Mouse (Mus musculus) mouse trophoblast stem cell (cell line): ENCODE measurements around the gene Afg1l.

Experiments used
- in situ Hi-C, 2 experiments: fragments of 300-500 bp; cut with MseI, MboI; formaldehyde crosslinking; loops; 2 replicates in 1 of 2; 3 replicates in 1 of 2; pipeline ENCODE4 v1.15.1; 2025

The Afg1l gene

GRCm38 (mm10) chr10:42297954-42298353, 180.4 kb downstream of the Afg1l start:
- in situ Hi-C loops = loop anchor here (5.0 to 10.0 kb wide), 2 partner anchors 316 to 463 kb away; no protein-coding TSS in a partner anchor

DNA sequence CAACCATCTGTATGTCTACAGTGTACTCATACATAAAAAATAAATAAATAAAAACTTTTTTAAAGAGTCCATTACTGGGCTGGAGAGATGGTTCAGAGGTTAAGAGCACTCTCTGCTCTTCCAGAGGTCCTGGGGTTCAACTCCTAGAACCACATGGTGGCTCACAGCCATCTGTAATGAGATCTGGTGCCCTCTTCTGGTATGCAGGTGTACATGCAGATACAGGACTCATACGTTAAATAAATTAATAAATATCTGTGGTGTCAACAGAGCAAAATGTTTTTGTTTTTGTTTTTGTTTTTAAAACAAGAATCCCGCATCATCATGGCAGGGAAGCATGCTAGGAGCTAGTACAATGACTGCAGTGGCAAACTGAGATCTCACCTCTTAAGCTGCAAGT, 181.3 kb downstream of the Afg1l start:
- in situ Hi-C loops = loop anchor here (5.0 to 10.0 kb wide), 2 partner anchors 315 to 462 kb away; no protein-coding TSS in a partner anchor

DNA sequence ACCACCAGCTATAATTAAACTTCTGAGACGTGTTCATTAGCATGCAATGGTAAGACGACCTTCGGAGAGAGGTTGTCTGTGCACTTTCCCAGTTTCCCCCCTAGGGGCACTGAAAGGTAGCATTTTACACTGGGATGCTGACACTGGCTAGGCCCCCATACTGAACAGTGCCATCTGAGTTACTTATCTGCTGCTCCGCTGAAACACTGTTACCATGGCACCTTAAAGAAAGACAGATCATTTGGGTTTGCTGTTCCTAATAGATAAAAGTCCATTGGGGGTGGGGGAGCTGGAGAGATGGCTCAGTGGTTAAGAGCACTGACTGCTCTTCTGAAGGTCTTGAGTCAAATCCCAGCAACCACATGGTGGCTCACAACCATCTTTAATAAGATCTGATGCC, 181.8 kb downstream of the Afg1l start:
- in situ Hi-C loops = loop anchor here (5.0 to 10.0 kb wide), 2 partner anchors 314 to 462 kb away; no protein-coding TSS in a partner anchor

- in situ Hi-C loops = loop anchor here (5.0 to 10.0 kb wide), 2 partner anchors 313 to 460 kb away; no protein-coding TSS in a partner anchor
Measured at GRCm38 (mm10) chr10:42295028-42295427, 183.3 kb downstream of the Afg1l start.

GRCm38 (mm10) chr10:42294392-42294791, 184.0 kb downstream of the Afg1l start:
- in situ Hi-C loops = loop anchor here (5.0 to 10.0 kb wide), 3 partner anchors 312 to 462 kb away; no protein-coding TSS in a partner anchor

GRCm38 (mm10) chr10:42293877-42294276, 184.5 kb downstream of the Afg1l start:
- in situ Hi-C loops = loop anchor here (5.0 to 10.0 kb wide), 3 partner anchors 312 to 462 kb away; no protein-coding TSS in a partner anchor

DNA sequence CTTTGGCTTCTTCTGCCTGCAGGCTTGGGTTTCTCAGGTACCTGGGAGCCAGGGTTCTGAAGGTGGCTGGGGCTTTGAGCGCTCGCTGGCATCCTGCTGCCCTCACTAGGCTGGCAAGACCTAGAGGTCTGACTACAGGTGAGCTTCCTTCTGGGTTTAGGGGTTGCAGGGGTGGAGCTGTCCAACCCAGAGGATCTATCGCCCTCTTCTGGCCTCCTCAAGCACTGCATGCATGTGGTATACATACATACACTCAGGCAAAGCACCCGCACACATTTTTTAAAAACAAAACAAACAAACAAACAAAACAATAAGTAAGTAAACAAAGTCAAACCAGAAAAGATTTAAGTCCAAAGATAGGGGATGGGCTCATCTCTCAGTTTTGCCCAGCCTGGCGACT, 187.0 kb downstream of the Afg1l start:
- in situ Hi-C loops = loop anchor here (5.0 to 10.0 kb wide), 3 partner anchors 309 to 459 kb away; no protein-coding TSS in a partner anchor

DNA sequence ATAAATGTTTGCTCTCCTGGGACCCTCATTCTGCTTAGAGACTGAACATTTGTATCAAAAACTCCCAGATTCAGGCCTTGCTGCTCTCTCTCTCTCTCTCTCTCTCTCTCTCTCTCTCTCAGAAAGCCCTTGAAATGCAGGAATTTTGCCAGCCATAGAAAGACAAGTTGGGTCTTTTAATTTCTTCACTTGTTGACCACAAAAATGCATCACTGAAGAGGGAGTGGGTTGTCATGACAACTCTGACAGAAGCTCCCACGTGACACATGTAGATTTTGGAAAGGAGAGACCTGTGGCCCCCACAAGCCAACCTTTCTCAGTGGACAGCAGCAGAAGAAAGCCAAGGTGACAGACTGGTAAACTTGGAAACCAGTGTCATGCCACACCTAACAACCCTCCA, 190.7 kb downstream of the Afg1l start:
- in situ Hi-C loops = no loop called here

DNA sequence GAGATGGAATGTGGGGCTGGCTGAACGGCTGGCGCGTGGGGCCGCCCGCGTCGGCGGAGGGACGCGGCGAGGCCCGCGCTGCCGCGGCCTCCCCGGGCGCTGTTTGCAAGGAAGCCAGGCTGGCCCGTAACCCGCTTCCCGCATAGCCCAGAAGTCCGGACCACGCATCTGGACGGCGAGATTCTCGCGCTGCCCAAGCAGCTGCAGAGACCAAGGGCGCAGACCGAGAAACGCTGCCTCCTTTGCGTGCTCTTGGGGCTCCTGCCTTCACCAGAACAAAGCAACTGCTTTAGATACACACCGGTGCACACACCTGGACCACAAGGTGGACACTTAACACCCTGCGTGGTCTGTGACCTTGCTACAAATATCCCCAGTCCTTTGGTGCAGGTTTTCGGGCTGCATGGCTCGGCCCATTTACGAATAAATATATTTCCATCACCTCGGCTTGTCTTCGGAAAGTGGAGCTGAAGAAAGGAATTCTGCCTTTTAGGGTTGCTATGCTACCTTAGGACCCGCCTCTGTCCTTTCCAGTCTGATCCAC, 200.0 kb downstream of the Afg1l start:
- in situ Hi-C loops = no loop called here

DNA sequence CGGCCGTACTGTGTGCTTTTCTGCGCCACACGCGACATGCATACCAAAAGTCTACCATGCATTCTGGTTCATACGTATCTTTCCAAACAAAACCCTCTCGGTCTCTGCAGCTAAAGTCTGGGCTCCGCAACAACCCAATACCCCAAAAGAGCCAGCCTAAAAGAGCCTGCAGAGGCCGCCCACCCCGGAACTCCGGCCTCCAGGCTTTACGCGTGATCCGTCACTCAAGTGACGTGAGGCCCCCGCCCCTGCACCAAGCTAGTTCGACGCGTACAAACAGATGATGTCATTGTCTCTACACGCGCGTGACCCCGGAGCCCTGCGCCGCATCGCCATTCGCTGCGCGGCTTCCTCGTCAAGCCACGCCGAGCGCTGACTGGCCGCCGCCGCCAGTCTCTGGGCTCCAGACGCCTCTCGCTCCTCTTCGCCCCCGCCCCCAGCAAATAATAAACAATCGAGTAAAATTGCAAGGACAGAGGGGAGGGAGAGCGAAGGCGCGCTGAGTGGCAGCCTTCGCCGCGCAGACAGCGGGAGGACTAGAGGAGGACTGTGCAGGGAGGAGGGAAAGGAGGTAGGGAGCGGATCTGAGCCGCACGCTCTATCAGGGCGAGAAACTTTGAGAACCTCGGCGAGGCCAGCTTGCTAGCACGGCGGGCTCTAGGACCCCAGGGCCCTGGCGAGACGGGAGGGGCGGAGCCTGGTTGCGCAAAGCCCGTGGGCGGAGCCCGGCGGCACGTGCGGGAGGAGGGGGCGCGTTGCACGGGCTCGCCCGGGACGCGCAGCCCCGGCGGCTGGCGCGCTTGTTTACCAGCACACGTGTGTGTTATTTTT, 200.7 kb downstream of the Afg1l start:
- in situ Hi-C loops = no loop called here

- in situ Hi-C loops = no loop called here
Measured at GRCm38 (mm10) chr10:42276507-42277345, 201.6 kb downstream of the Afg1l start, which contains the start of gene Foxo3. TSS of gene Foxo3 (minus strand) at chr10:42276755.

DNA sequence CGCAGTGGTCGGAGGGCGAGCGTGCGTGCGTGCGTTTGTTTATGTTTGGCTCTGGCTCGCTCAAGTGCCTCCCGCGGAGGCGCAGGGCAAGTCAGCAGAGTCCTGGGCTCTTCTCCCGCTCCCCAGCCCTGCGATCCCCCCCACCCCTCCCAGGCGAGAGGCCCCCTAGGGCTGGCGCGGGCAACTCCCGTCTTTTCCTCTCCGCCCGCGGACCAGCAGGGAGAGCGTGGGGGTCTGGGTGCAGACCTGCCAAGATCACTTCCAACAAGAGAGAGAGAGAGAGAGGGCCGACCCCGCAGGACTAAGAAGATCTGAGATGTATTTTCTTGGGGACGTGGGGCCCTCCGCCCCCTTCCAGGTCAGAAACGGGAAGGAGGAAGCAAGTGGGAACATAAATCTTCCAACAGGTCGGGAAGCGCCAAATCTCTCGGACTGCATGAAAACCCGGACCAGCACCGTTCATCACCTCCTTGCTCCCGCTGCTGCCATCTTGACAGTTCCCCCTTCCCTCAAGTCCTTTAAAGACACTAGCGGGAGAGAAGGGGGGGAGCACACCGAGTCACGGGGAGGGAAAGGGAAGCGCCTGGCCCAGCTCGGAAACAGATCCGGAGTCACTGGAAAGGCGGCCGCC, 202.4 kb downstream of the Afg1l start:
- in situ Hi-C loops = no loop called here

DNA sequence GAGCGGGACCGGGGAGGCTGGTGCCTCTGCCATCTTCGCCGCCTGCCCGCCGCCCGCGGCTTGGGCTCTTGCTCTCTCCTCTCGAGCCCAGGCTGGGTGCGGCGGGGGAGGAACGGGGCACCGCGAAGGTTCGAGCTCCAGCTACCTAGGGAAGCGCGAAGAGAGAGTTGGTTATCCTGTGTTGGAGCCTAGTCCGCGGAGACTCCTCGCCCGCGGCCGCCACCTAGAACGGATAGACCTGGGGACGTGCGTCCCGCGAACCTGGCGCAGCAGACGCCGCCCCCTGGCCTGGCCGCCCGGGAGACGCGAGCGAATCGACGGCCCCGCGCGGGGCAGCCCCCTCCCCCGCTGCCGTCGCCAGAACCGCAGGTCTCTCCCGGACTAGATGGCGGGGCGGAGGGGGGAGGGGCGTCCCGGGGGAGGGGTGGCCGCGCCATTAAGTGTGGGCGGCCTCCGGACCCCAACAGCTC, 202.9 kb downstream of the Afg1l start:
- in situ Hi-C loops = no loop called here

- in situ Hi-C loops = no loop called here
Measured at GRCm38 (mm10) chr10:42274712-42275400, 203.5 kb downstream of the Afg1l start.

GRCm38 (mm10) chr10:42273760-42274691, 204.3 kb downstream of the Afg1l start:
- in situ Hi-C loops = no loop called here

DNA sequence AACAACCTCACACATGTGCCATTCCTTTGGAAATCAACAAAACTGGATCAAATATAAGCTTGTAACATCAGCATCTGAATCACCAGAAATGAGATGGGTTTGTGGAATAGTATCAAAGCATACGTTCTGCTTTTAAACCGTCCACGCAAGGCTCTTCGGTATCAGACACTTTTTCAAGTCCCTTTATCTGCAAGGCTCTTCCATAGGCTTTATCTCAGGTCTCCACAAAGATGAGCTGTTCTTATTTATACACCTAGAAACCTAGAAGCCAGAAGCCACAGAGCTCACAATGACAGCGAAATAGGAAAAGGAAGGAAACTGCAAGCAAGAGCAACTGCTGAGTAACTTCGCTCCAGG, 205.0 kb downstream of the Afg1l start:
- in situ Hi-C loops = no loop called here

- in situ Hi-C loops = no loop called here
Measured at GRCm38 (mm10) chr10:42271454-42272230, 206.7 kb downstream of the Afg1l start.

DNA sequence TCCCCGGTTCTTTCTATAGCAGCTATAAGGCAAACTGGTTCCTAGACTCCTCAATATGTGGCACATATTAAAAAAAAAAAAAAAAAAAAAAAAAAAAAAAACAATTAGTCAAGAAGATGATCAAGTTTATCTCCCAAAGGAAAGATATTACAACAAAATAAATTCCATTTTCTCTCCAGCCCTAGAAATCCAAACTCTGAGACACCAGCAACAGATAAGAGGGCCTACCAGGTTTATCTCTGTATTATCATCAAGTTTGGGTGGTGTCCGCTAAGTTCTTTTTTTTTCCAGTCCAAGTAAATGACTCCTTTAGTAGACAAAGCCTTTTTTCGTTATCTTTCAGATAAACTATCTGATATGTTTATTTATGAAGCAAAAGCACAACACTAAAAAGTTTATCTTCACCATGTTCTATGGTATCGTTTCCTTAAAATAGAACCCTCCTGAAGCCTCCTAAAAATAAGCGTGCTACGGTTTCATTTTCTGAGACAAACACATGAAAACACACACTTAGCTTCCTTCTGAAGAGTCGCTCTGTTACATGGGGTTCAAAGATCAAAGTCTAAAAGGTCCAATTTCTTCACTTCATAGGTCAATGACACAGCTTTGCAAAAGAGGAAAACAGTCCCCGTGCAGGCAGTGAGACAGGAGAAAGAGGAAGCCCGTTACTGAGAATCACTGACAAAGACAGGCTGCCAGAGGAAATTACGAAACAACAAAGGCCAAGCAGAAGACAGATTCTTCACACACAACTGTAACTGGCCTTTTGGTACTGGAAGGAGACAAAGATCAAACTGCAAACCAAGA, 207.9 kb downstream of the Afg1l start:
- in situ Hi-C loops = no loop called here
